Mouse (Mus musculus): ENCODE results near the gene Sorl1.

Gene Sorl1

GRCm38 (mm10) chr9:41952650-41953204 is 171.4 kb downstream of the Sorl1 start:
- DNase-seq (ENCODE audit: low spot score) = no peak

GRCm38 (mm10) chr9:41951472-41952129 is 172.5 kb downstream of the Sorl1 start:
- DNase-seq (ENCODE audit: low spot score) = no peak

GRCm38 (mm10) chr9:41950991-41951451 is 173.1 kb downstream of the Sorl1 start:
- DNase-seq (ENCODE audit: low spot score) = peak; percentile 90

GRCm38 (mm10) chr9:41950109-41950990 is 173.7 kb downstream of the Sorl1 start:
- DNase-seq (ENCODE audit: low spot score) = peak; percentile 88

GRCm38 (mm10) chr9:41949476-41949875 is 174.6 kb downstream of the Sorl1 start:
- DNase-seq (ENCODE audit: low spot score) = no peak

- no peak for DNase-seq (ENCODE audit: low spot score)
These were observed 179.1 kb downstream of the Sorl1 start for GRCm38 (mm10) chr9:41944964-41945363.

GRCm38 (mm10) chr9:41942970-41943635 is 181.0 kb downstream of the Sorl1 start:
- DNase-seq (ENCODE audit: low spot score) = no peak

GRCm38 (mm10) chr9:41940311-41940853 is 183.7 kb downstream of the Sorl1 start:
- DNase-seq (ENCODE audit: low spot score) = no peak

- DNase-seq (ENCODE audit: low spot score) = no peak
These were observed 185.6 kb downstream of the Sorl1 start for GRCm38 (mm10) chr9:41938449-41938848.

GRCm38 (mm10) chr9:41937967-41938348 is 186.1 kb downstream of the Sorl1 start:
- DNase-seq (ENCODE audit: low spot score) = peak; percentile 62

- DNase-seq (ENCODE audit: low spot score) = no peak
These were observed 186.6 kb downstream of the Sorl1 start for GRCm38 (mm10) chr9:41937341-41937966.

- DNase-seq (ENCODE audit: low spot score) = no peak
These were observed 187.5 kb downstream of the Sorl1 start for GRCm38 (mm10) chr9:41936598-41936997.

- no peak for DNase-seq (ENCODE audit: low spot score)
These were observed 188.1 kb downstream of the Sorl1 start for GRCm38 (mm10) chr9:41935979-41936378.

- DNase-seq (ENCODE audit: low spot score) = no peak
These were observed 188.6 kb downstream of the Sorl1 start for GRCm38 (mm10) chr9:41935373-41935971.

- no peak for DNase-seq (ENCODE audit: low spot score)
These were observed 189.2 kb downstream of the Sorl1 start for GRCm38 (mm10) chr9:41934848-41935372.

- DNase-seq (ENCODE audit: low spot score) = no peak
These were observed 194.1 kb downstream of the Sorl1 start for GRCm38 (mm10) chr9:41929986-41930385.

GRCm38 (mm10) chr9:41925721-41926120 is 198.4 kb downstream of the Sorl1 start:
- DNase-seq (ENCODE audit: low spot score) = no peak

- DNase-seq (ENCODE audit: low spot score) = no peak
These were observed 200.0 kb downstream of the Sorl1 start for GRCm38 (mm10) chr9:41924140-41924539.

- no peak for DNase-seq (ENCODE audit: low spot score)
These were observed 201.7 kb downstream of the Sorl1 start for GRCm38 (mm10) chr9:41922416-41922815.

GRCm38 (mm10) chr9:41918657-41919380 is 205.3 kb downstream of the Sorl1 start:
- DNase-seq (ENCODE audit: low spot score) = no peak
